Mouse (Mus musculus) bone marrow macrophage, adult 2 months (primary cell): ENCODE data around the gene Akap13.

Source experiments
- CTCF ChIP-seq: IDR thresholded peaks from 2 replicates; pipeline ENCODE4 v1.5.1; 2012; ENCODE audit warnings: low read depth, mild to moderate bottlenecking, low read length, moderate library complexity
- POLR2A ChIP-seq: IDR thresholded peaks from 2 replicates; pipeline ENCODE4 v1.6.1; 2012; ENCODE audit warnings: mild to moderate bottlenecking, low read depth, low read length, borderline replicate concordance

- TF ChIP-seq CTCF = no peak
- no peak for TF ChIP-seq POLR2A
Measured at GRCm38 (mm10) chr7:75473294-75473693, 18.0 kb downstream of the Akap13 start.
